ENCODE assay signal across 9 mouse cellular contexts in the genomic region with DNA sequence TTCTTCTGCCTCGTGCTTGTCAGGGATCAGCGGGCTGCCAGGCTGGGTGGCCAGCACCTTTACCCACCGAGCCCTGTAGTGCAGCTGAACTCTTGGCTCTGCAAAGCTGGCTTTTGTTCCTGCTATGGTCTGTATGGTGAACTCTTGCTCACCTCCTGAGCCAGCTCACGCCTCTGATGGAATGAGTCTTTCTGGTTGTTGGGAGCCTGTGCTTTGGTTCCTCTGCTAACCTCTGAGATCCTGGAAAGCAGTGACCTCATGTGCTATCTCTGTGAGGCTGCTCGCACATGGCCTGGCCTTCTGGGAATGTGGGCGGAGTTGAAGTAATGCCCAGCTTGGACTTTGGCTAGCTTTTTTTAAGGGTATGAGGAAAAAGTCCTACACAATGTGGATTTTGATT. TPM values are rescaled to one million over a fixed set of nuclear protein-coding genes. Genes with fewer than 3 reads are reported as not detected.
DNase-seq lines count a peak whose midpoint lies in the region; ATAC-seq and TF ChIP-seq lines count a peak whose summit lies in the region.
"Had no signal": no experiment of that assay in that cellular context is flagged by ENCODE, and none has a peak within 500 bp of the region (broad histone marks: within the 10 kb centered on the region; RNA-seq: fewer than 3 reads in every experiment).

No protein-coding gene starts in this region.

- WGBS in thymus, adult 2 months, result 46% methylated on average over 6 of the region's 6 CpGs
- WGBS in heart, embryonic 10.5 days, result 38% methylated on average over 6 of the region's 6 CpGs

- peaks cover 17% of the 10 kb centered on the region for H3K36me3 ChIP-seq in thymus, adult 2 months (ENCODE audit: control insufficient read depth, insufficient read depth, low read length)
- peaks cover 59% of the 10 kb centered on the region for H3K36me3 ChIP-seq in heart, embryonic 10.5 days

- H3K9me3 ChIP-seq in heart, embryonic 10.5 days, result no peaks in the 10 kb centered on the region
- H3K9me3 ChIP-seq: embryonic facial prominence, embryonic 13.5 days had no signal

- no peak for DNase-seq in thymus, adult 2 months
- no peak for DNase-seq in thymus, postnatal 36 days
- peak; percentile 90 for DNase-seq in heart, embryonic 10.5 days (ENCODE audit: low spot score)
- DNase-seq in kidney, postnatal 14 days, result peak; percentile 83
- DNase-seq in skeletal muscle tissue, adult 2 months (ENCODE audit: low read depth, low spot score), result peak; percentile 34
- no peak for DNase-seq in T-cell, adult 2 months (ENCODE audit: low spot score)
- no peak for DNase-seq in right cerebral cortex, adult 18-20 months

- H3K4me1 ChIP-seq in thymus, adult 2 months (replicated peaks; ENCODE audit: control insufficient read depth, insufficient read depth, low read length), result peaks cover 64% of the 10 kb centered on the region
- H3K4me1 ChIP-seq in heart, embryonic 10.5 days, result peaks cover 30% of the 10 kb centered on the region
- H3K4me1 ChIP-seq: embryonic facial prominence, embryonic 13.5 days had no signal

- no peak for ATAC-seq in monocyte, adult 5-6 weeks (replicated peaks; ENCODE audit: insufficient number of reproducible peaks, low FRiP score, low TSS enrichment, poor library complexity, severe bottlenecking)

- H3K27ac ChIP-seq in thymus, adult 2 months (ENCODE audit: control insufficient read depth, insufficient read depth, low read length), result peak overlapping the region; percentile 7; the same call in 1 of the 2 replicates
- peak overlapping the region; percentile 86 for H3K27ac ChIP-seq in heart, embryonic 10.5 days
- H3K27ac ChIP-seq: embryonic facial prominence, embryonic 13.5 days had no signal

- no peaks in the 10 kb centered on the region for H3K27me3 ChIP-seq in thymus, adult 2 months (ENCODE audit: control insufficient read depth, insufficient read depth, low read length)
- no peaks in the 10 kb centered on the region for H3K27me3 ChIP-seq in heart, embryonic 10.5 days (ENCODE audit: insufficient read depth, poor library complexity, severe bottlenecking)
- H3K27me3 ChIP-seq: embryonic facial prominence, embryonic 13.5 days had no signal

- no peak for TF ChIP-seq CTCF in thymus, adult 2 months (IDR thresholded peaks at IDR 0.05; ENCODE audit: borderline replicate concordance, control insufficient read depth, extremely low read depth, insufficient read depth, low read length, poor library complexity)

- H3K4me3 ChIP-seq in thymus, adult 2 months (ENCODE audit: control insufficient read depth, insufficient read depth, low read length), result no peak overlapping the region
- no peak overlapping the region; the same call in 1 of the 2 replicates for H3K4me3 ChIP-seq in heart, embryonic 10.5 days
- H3K4me3 ChIP-seq: embryonic facial prominence, embryonic 13.5 days had no signal

- TF ChIP-seq POLR2A in thymus, adult 2 months (IDR thresholded peaks at IDR 0.05; ENCODE audit: control insufficient read depth, extremely low read depth, insufficient read depth, low read length, poor library complexity), result no peak

RNA-seq across cellular contexts. Expression of gene Helz, which starts 26.1 kb away (rescaled TPM):
- 66.9 and 82.2 TPM in 2 replicates for polyA plus RNA-seq in thymus, adult 2 months (2012; rRNA removed)
- 20.9 and 22.4 TPM in 2 replicates for polyA plus RNA-seq in heart, embryonic 10.5 days (2016; fragmentation: Nextera tagmentation; extraction: Ambion mirVana)
- total RNA-seq in monocyte, adult 5-6 weeks (2017), result 34.1 to 46.2 TPM (median 42.8 TPM) in 3 replicates

Comparison
In these comparisons a context has a peak if more than half of its experiments do, and no peak if none do; other contexts are left out.
1. DNase-seq: peak in heart, embryonic 10.5 days (single experiment), kidney, postnatal 14 days (single experiment) and skeletal muscle tissue, adult 2 months (single experiment); none in thymus, adult 2 months (single experiment), thymus, postnatal 36 days (0 of 2), T-cell, adult 2 months (single experiment) and right cerebral cortex, adult 18-20 months (single experiment).